Mouse (Mus musculus): ENCODE results near the gene Zfp882. TPM values are rescaled to one million over a fixed set of nuclear protein-coding genes. Genes with fewer than 3 reads are reported as not detected.
"Not testable (repeated sequence)": the region's sequence is repeated elsewhere in the genome, so short reads cannot be mapped to it uniquely, and the experiment has no call there.

Zfp882 gene
- polyA plus RNA-seq, 1 experiment, result 5.8 TPM

GRCm38 (mm10) chr8:71951436-71952161, 43.2 kb downstream of the Zfp882 start:
- Histone ChIP-seq H3K9ac (ENCODE audit: low read depth, poor library complexity, severe bottlenecking) (peak overlapping the region; percentile 76), H3K27me3 (ENCODE audit: control insufficient read depth, insufficient read depth, low read length, poor library complexity, severe bottlenecking) (no peaks in the 10 kb centered on the region), H3K9me3 (replicated peaks; ENCODE audit: control insufficient read depth, insufficient read depth, low read length, poor library complexity, severe bottlenecking) (peaks cover 31% of the 10 kb centered on the region), H3K27ac (ENCODE audit: insufficient read depth, low read length) (peak overlapping the region; percentile 45), H3K4me1 (ENCODE audit: control insufficient read depth, insufficient read depth, low read length) (peaks cover 2% of the 10 kb centered on the region), H3K36me3 (ENCODE audit: control insufficient read depth, insufficient read depth, low read length, poor library complexity, severe bottlenecking) (peaks cover 20% of the 10 kb centered on the region), H3K4me3 (ENCODE audit: low read depth, low read length) (peak overlapping the region; percentile 91)
- TF ChIP-seq EP300 (IDR thresholded peaks at IDR 0.05; ENCODE audit: insufficient read depth, low read depth, low read length), result no peak
- TF ChIP-seq CTCF (IDR thresholded peaks at IDR 0.05; ENCODE audit: low read depth, low read length), result no peak
- TF ChIP-seq POLR2A (IDR thresholded peaks at IDR 0.05; ENCODE audit: insufficient read depth, low read length), result no peak

GRCm38 (mm10) chr8:71952489-71952888, 44.1 kb downstream of the Zfp882 start:
- peaks cover 2% of the 10 kb centered on the region for H3K4me1 ChIP-seq (ENCODE audit: control insufficient read depth, insufficient read depth, low read length)
- peaks cover 36% of the 10 kb centered on the region for H3K9me3 ChIP-seq (replicated peaks; ENCODE audit: control insufficient read depth, insufficient read depth, low read length, poor library complexity, severe bottlenecking)
- TF ChIP-seq CTCF (IDR thresholded peaks at IDR 0.05; ENCODE audit: low read depth, low read length) (no peak), EP300 (IDR thresholded peaks at IDR 0.05; ENCODE audit: insufficient read depth, low read depth, low read length) (no peak), POLR2A (IDR thresholded peaks at IDR 0.05; ENCODE audit: insufficient read depth, low read length) (no peak)
- no peak overlapping the region for H3K4me3 ChIP-seq (ENCODE audit: low read depth, low read length)
- H3K27me3 ChIP-seq (ENCODE audit: control insufficient read depth, insufficient read depth, low read length, poor library complexity, severe bottlenecking), result no peaks in the 10 kb centered on the region
- peaks cover 20% of the 10 kb centered on the region for H3K36me3 ChIP-seq (ENCODE audit: control insufficient read depth, insufficient read depth, low read length, poor library complexity, severe bottlenecking)
- H3K9ac ChIP-seq (ENCODE audit: low read depth, poor library complexity, severe bottlenecking), result peak overlapping the region; percentile 76
- peak overlapping the region; percentile 45 for H3K27ac ChIP-seq (ENCODE audit: insufficient read depth, low read length)

GRCm38 (mm10) chr8:71952961-71953700, 44.7 kb downstream of the Zfp882 start:
- not testable (repeated sequence) for H3K4me1 ChIP-seq (ENCODE audit: control insufficient read depth, insufficient read depth, low read length); H3K4me3 ChIP-seq (ENCODE audit: low read depth, low read length); H3K27me3 ChIP-seq (ENCODE audit: control insufficient read depth, insufficient read depth, low read length, poor library complexity, severe bottlenecking)
- peaks cover 23% of the 10 kb centered on the region for H3K36me3 ChIP-seq (ENCODE audit: control insufficient read depth, insufficient read depth, low read length, poor library complexity, severe bottlenecking)
- H3K9me3 ChIP-seq (replicated peaks; ENCODE audit: control insufficient read depth, insufficient read depth, low read length, poor library complexity, severe bottlenecking), result peaks cover 41% of the 10 kb centered on the region
- TF ChIP-seq EP300 (IDR thresholded peaks at IDR 0.05; ENCODE audit: insufficient read depth, low read depth, low read length), result 0 out of 2 replicates have a peak, but pooled peaks have one; percentile 27
- H3K27ac ChIP-seq (ENCODE audit: insufficient read depth, low read length), result peak overlapping the region; percentile 45
- peak overlapping the region; percentile 76; the same call in 1 of the 2 replicates for H3K9ac ChIP-seq (ENCODE audit: low read depth, poor library complexity, severe bottlenecking)

GRCm38 (mm10) chr8:71954666-71955065, 46.3 kb downstream of the Zfp882 start:
- Histone ChIP-seq H3K9ac (ENCODE audit: low read depth, poor library complexity, severe bottlenecking) (no peak overlapping the region), H3K4me1 (ENCODE audit: control insufficient read depth, insufficient read depth, low read length) (peaks cover 2% of the 10 kb centered on the region), H3K27ac (ENCODE audit: insufficient read depth, low read length) (no peak overlapping the region), H3K36me3 (ENCODE audit: control insufficient read depth, insufficient read depth, low read length, poor library complexity, severe bottlenecking) (peaks cover 26% of the 10 kb centered on the region), H3K4me3 (ENCODE audit: low read depth, low read length) (no peak overlapping the region), H3K27me3 (ENCODE audit: control insufficient read depth, insufficient read depth, low read length, poor library complexity, severe bottlenecking) (no peaks in the 10 kb centered on the region), H3K9me3 (replicated peaks; ENCODE audit: control insufficient read depth, insufficient read depth, low read length, poor library complexity, severe bottlenecking) (peaks cover 44% of the 10 kb centered on the region)
- no peak for TF ChIP-seq CTCF (IDR thresholded peaks at IDR 0.05; ENCODE audit: low read depth, low read length)

- TF ChIP-seq CTCF (IDR thresholded peaks at IDR 0.05; ENCODE audit: low read depth, low read length) (no peak), POLR2A (IDR thresholded peaks at IDR 0.05; ENCODE audit: insufficient read depth, low read length) (no peak), EP300 (IDR thresholded peaks at IDR 0.05; ENCODE audit: insufficient read depth, low read depth, low read length) (no peak)
- Histone ChIP-seq H3K4me1 (ENCODE audit: control insufficient read depth, insufficient read depth, low read length) (no peaks in the 10 kb centered on the region), H3K9ac (ENCODE audit: low read depth, poor library complexity, severe bottlenecking) (no peak overlapping the region), H3K36me3 (ENCODE audit: control insufficient read depth, insufficient read depth, low read length, poor library complexity, severe bottlenecking) (peaks cover 36% of the 10 kb centered on the region), H3K9me3 (replicated peaks; ENCODE audit: control insufficient read depth, insufficient read depth, low read length, poor library complexity, severe bottlenecking) (peaks cover 23% of the 10 kb centered on the region), H3K27me3 (ENCODE audit: control insufficient read depth, insufficient read depth, low read length, poor library complexity, severe bottlenecking) (no peaks in the 10 kb centered on the region), H3K4me3 (ENCODE audit: low read depth, low read length) (no peak overlapping the region), H3K27ac (ENCODE audit: insufficient read depth, low read length) (no peak overlapping the region; the same call in 1 of the 2 replicates)
Observed at GRCm38 (mm10) chr8:71960483-71960882, 52.1 kb downstream of the Zfp882 start.

GRCm38 (mm10) chr8:71961796-71962195, 53.4 kb downstream of the Zfp882 start:
- H3K4me3 ChIP-seq (ENCODE audit: low read depth, low read length), result no peak overlapping the region
- no peaks in the 10 kb centered on the region for H3K27me3 ChIP-seq (ENCODE audit: control insufficient read depth, insufficient read depth, low read length, poor library complexity, severe bottlenecking)
- peaks cover 49% of the 10 kb centered on the region for H3K36me3 ChIP-seq (ENCODE audit: control insufficient read depth, insufficient read depth, low read length, poor library complexity, severe bottlenecking)
- H3K9ac ChIP-seq (ENCODE audit: low read depth, poor library complexity, severe bottlenecking), result no peak overlapping the region
- H3K9me3 ChIP-seq (replicated peaks; ENCODE audit: control insufficient read depth, insufficient read depth, low read length, poor library complexity, severe bottlenecking), result peaks cover 36% of the 10 kb centered on the region
- H3K27ac ChIP-seq (ENCODE audit: insufficient read depth, low read length), result no peak overlapping the region
- TF ChIP-seq EP300 (IDR thresholded peaks at IDR 0.05; ENCODE audit: insufficient read depth, low read depth, low read length) (no peak), CTCF (IDR thresholded peaks at IDR 0.05; ENCODE audit: low read depth, low read length) (no peak), POLR2A (IDR thresholded peaks at IDR 0.05; ENCODE audit: insufficient read depth, low read length) (no peak)
- no peaks in the 10 kb centered on the region for H3K4me1 ChIP-seq (ENCODE audit: control insufficient read depth, insufficient read depth, low read length)

Data from ES-Bruce4 (cell line).